Mouse (Mus musculus): ENCODE measurements around the gene Gabra2. TPM values are rescaled to one million over a fixed set of nuclear protein-coding genes. Genes with fewer than 3 reads are reported as not detected.

The Gabra2 gene
- polyA plus RNA-seq, 1 experiment from 2014 or later = 2.3 TPM

- 0 out of 2 replicates have a peak, but pooled peaks cover 3% of the 10 kb centered on the region for H3K4me1 ChIP-seq (ENCODE audit: control insufficient read depth, insufficient read depth, low read length)
- no peak overlapping the region for H3K27ac ChIP-seq (ENCODE audit: low read length)
- H3K4me3 ChIP-seq (ENCODE audit: low read depth, low read length) = no peak overlapping the region
- no peaks in the 10 kb centered on the region for H3K27me3 ChIP-seq (ENCODE audit: control insufficient read depth, insufficient read depth, low read length)
- H3K9me3 ChIP-seq (ENCODE audit: control insufficient read depth, low read depth, low read length) = no peaks in the 10 kb centered on the region
- no peaks in the 10 kb centered on the region for H3K36me3 ChIP-seq (ENCODE audit: control insufficient read depth, insufficient read depth, low read length)
- no peak overlapping the region for H3K4me2 ChIP-seq (replicated peaks; ENCODE audit: low read depth, low read length)
- no peak overlapping the region for H3K9ac ChIP-seq (replicated peaks; ENCODE audit: low read depth, low read length)
- no peak for ATAC-seq (ENCODE audit: insufficient number of reproducible peaks, insufficient read depth, low FRiP score, low read depth)
Measured at GRCm38 (mm10) chr5:71092475-71092874, 3.2 kb downstream of the Gabra2 start.

GRCm38 (mm10) chr5:71091926-71092325, 3.7 kb downstream of the Gabra2 start:
- H3K9ac ChIP-seq (replicated peaks; ENCODE audit: low read depth, low read length) = no peak overlapping the region
- H3K27ac ChIP-seq (ENCODE audit: low read length) = no peak overlapping the region
- 49% methylated on average over 2 of the region's 2 CpGs for WGBS

GRCm38 (mm10) chr5:71078861-71079260, 16.8 kb downstream of the Gabra2 start:
- WGBS = 89% methylated on average over 5 of the region's 5 CpGs

More at GRCm38 (mm10) chr5:71091926-71092325, 3.7 kb downstream of the Gabra2 start:
- no peaks in the 10 kb centered on the region for H3K27me3 ChIP-seq (ENCODE audit: control insufficient read depth, insufficient read depth, low read length)
- ATAC-seq (ENCODE audit: insufficient number of reproducible peaks, insufficient read depth, low FRiP score, low read depth) = no peak
- no peaks in the 10 kb centered on the region for H3K9me3 ChIP-seq (ENCODE audit: control insufficient read depth, low read depth, low read length)
- no peaks in the 10 kb centered on the region for H3K36me3 ChIP-seq (ENCODE audit: control insufficient read depth, insufficient read depth, low read length)
- H3K4me2 ChIP-seq (replicated peaks; ENCODE audit: low read depth, low read length) = no peak overlapping the region
- 0 out of 2 replicates have a peak, but pooled peaks cover 3% of the 10 kb centered on the region for H3K4me1 ChIP-seq (ENCODE audit: control insufficient read depth, insufficient read depth, low read length)
- no peak overlapping the region for H3K4me3 ChIP-seq (ENCODE audit: low read depth, low read length)

GRCm38 (mm10) chr5:71061696-71062095, 34.0 kb downstream of the Gabra2 start:
- Histone ChIP-seq H3K27ac (ENCODE audit: low read length) (no peak overlapping the region), H3K4me1 (ENCODE audit: control insufficient read depth, insufficient read depth, low read length) (no peaks in the 10 kb centered on the region), H3K4me3 (ENCODE audit: low read depth, low read length) (no peak overlapping the region), H3K9me3 (ENCODE audit: control insufficient read depth, low read depth, low read length) (no peaks in the 10 kb centered on the region), H3K36me3 (ENCODE audit: control insufficient read depth, insufficient read depth, low read length) (no peaks in the 10 kb centered on the region), H3K27me3 (ENCODE audit: control insufficient read depth, insufficient read depth, low read length) (no peaks in the 10 kb centered on the region), H3K4me2 (replicated peaks; ENCODE audit: low read depth, low read length) (no peak overlapping the region), H3K9ac (replicated peaks; ENCODE audit: low read depth, low read length) (no peak overlapping the region)
- no peak for ATAC-seq (ENCODE audit: insufficient number of reproducible peaks, insufficient read depth, low FRiP score, low read depth)
- WGBS = 63% methylated on average over 3 of the region's 3 CpGs

More at GRCm38 (mm10) chr5:71078861-71079260, 16.8 kb downstream of the Gabra2 start:
- Histone ChIP-seq H3K4me1 (ENCODE audit: control insufficient read depth, insufficient read depth, low read length) (no peaks in the 10 kb centered on the region), H3K4me2 (replicated peaks; ENCODE audit: low read depth, low read length) (no peak overlapping the region), H3K27ac (ENCODE audit: low read length) (no peak overlapping the region), H3K4me3 (ENCODE audit: low read depth, low read length) (no peak overlapping the region), H3K9ac (replicated peaks; ENCODE audit: low read depth, low read length) (no peak overlapping the region), H3K36me3 (ENCODE audit: control insufficient read depth, insufficient read depth, low read length) (no peaks in the 10 kb centered on the region), H3K9me3 (ENCODE audit: control insufficient read depth, low read depth, low read length) (no peaks in the 10 kb centered on the region), H3K27me3 (ENCODE audit: control insufficient read depth, insufficient read depth, low read length) (no peaks in the 10 kb centered on the region)
- ATAC-seq (ENCODE audit: insufficient number of reproducible peaks, insufficient read depth, low FRiP score, low read depth) = no peak

- 68% methylated on average over 7 of the region's 7 CpGs for WGBS
- Histone ChIP-seq H3K4me2 (replicated peaks; ENCODE audit: low read depth, low read length) (no peak overlapping the region), H3K36me3 (ENCODE audit: control insufficient read depth, insufficient read depth, low read length) (no peaks in the 10 kb centered on the region), H3K4me1 (ENCODE audit: control insufficient read depth, insufficient read depth, low read length) (no peaks in the 10 kb centered on the region), H3K9ac (replicated peaks; ENCODE audit: low read depth, low read length) (no peak overlapping the region), H3K27me3 (ENCODE audit: control insufficient read depth, insufficient read depth, low read length) (no peaks in the 10 kb centered on the region), H3K4me3 (ENCODE audit: low read depth, low read length) (no peak overlapping the region), H3K9me3 (ENCODE audit: control insufficient read depth, low read depth, low read length) (no peaks in the 10 kb centered on the region), H3K27ac (ENCODE audit: low read length) (no peak overlapping the region)
- ATAC-seq (ENCODE audit: insufficient number of reproducible peaks, insufficient read depth, low FRiP score, low read depth) = no peak
Measured at GRCm38 (mm10) chr5:71058047-71058446, 37.6 kb downstream of the Gabra2 start.

- Histone ChIP-seq H3K27ac (ENCODE audit: low read length) (no peak overlapping the region), H3K4me2 (replicated peaks; ENCODE audit: low read depth, low read length) (no peak overlapping the region), H3K4me3 (ENCODE audit: low read depth, low read length) (no peak overlapping the region), H3K4me1 (ENCODE audit: control insufficient read depth, insufficient read depth, low read length) (no peaks in the 10 kb centered on the region), H3K9ac (replicated peaks; ENCODE audit: low read depth, low read length) (no peak overlapping the region), H3K36me3 (ENCODE audit: control insufficient read depth, insufficient read depth, low read length) (no peaks in the 10 kb centered on the region), H3K9me3 (ENCODE audit: control insufficient read depth, low read depth, low read length) (no peaks in the 10 kb centered on the region), H3K27me3 (ENCODE audit: control insufficient read depth, insufficient read depth, low read length) (no peaks in the 10 kb centered on the region)
- 62% methylated on average over 3 of the region's 3 CpGs for WGBS
- ATAC-seq (ENCODE audit: insufficient number of reproducible peaks, insufficient read depth, low FRiP score, low read depth) = no peak
Measured at GRCm38 (mm10) chr5:71037352-71037751, 58.3 kb downstream of the Gabra2 start.

GRCm38 (mm10) chr5:71025956-71026355, 69.7 kb downstream of the Gabra2 start:
- no peak for ATAC-seq (ENCODE audit: insufficient number of reproducible peaks, insufficient read depth, low FRiP score, low read depth)
- no peak overlapping the region for H3K9ac ChIP-seq (replicated peaks; ENCODE audit: low read depth, low read length)
- H3K4me2 ChIP-seq (replicated peaks; ENCODE audit: low read depth, low read length) = no peak overlapping the region
- no peaks in the 10 kb centered on the region for H3K36me3 ChIP-seq (ENCODE audit: control insufficient read depth, insufficient read depth, low read length)
- H3K9me3 ChIP-seq (ENCODE audit: control insufficient read depth, low read depth, low read length) = no peaks in the 10 kb centered on the region
- H3K27me3 ChIP-seq (ENCODE audit: control insufficient read depth, insufficient read depth, low read length) = no peaks in the 10 kb centered on the region
- H3K4me3 ChIP-seq (ENCODE audit: low read depth, low read length) = no peak overlapping the region
- no peaks in the 10 kb centered on the region for H3K4me1 ChIP-seq (ENCODE audit: control insufficient read depth, insufficient read depth, low read length)
- 78% methylated on average over 4 of the region's 4 CpGs for WGBS
- no peak overlapping the region for H3K27ac ChIP-seq (ENCODE audit: low read length)

GRCm38 (mm10) chr5:71011751-71012150, 83.9 kb downstream of the Gabra2 start:
- no peaks in the 10 kb centered on the region for H3K27me3 ChIP-seq (ENCODE audit: control insufficient read depth, insufficient read depth, low read length)
- H3K9ac ChIP-seq (replicated peaks; ENCODE audit: low read depth, low read length) = no peak overlapping the region
- no peak for ATAC-seq (ENCODE audit: insufficient number of reproducible peaks, insufficient read depth, low FRiP score, low read depth)
- no peaks in the 10 kb centered on the region for H3K4me1 ChIP-seq (ENCODE audit: control insufficient read depth, insufficient read depth, low read length)
- H3K4me2 ChIP-seq (replicated peaks; ENCODE audit: low read depth, low read length) = no peak overlapping the region
- 76% methylated on average over 2 of the region's 2 CpGs for WGBS
- no peak overlapping the region for H3K27ac ChIP-seq (ENCODE audit: low read length)
- no peaks in the 10 kb centered on the region for H3K36me3 ChIP-seq (ENCODE audit: control insufficient read depth, insufficient read depth, low read length)
- H3K4me3 ChIP-seq (ENCODE audit: low read depth, low read length) = no peak overlapping the region
- no peaks in the 10 kb centered on the region for H3K9me3 ChIP-seq (ENCODE audit: control insufficient read depth, low read depth, low read length)

- Histone ChIP-seq H3K27me3 (ENCODE audit: control insufficient read depth, insufficient read depth, low read length) (no peaks in the 10 kb centered on the region), H3K4me3 (ENCODE audit: low read depth, low read length) (no peak overlapping the region), H3K9ac (replicated peaks; ENCODE audit: low read depth, low read length) (no peak overlapping the region), H3K9me3 (ENCODE audit: control insufficient read depth, low read depth, low read length) (no peaks in the 10 kb centered on the region), H3K4me1 (ENCODE audit: control insufficient read depth, insufficient read depth, low read length) (no peaks in the 10 kb centered on the region), H3K4me2 (replicated peaks; ENCODE audit: low read depth, low read length) (no peak overlapping the region), H3K36me3 (ENCODE audit: control insufficient read depth, insufficient read depth, low read length) (no peaks in the 10 kb centered on the region), H3K27ac (ENCODE audit: low read length) (no peak overlapping the region)
- 42% methylated on average over 2 of the region's 2 CpGs for WGBS
- ATAC-seq (ENCODE audit: insufficient number of reproducible peaks, insufficient read depth, low FRiP score, low read depth) = no peak
Measured at GRCm38 (mm10) chr5:71011271-71011670, 84.4 kb downstream of the Gabra2 start.
